In the genomic region with DNA sequence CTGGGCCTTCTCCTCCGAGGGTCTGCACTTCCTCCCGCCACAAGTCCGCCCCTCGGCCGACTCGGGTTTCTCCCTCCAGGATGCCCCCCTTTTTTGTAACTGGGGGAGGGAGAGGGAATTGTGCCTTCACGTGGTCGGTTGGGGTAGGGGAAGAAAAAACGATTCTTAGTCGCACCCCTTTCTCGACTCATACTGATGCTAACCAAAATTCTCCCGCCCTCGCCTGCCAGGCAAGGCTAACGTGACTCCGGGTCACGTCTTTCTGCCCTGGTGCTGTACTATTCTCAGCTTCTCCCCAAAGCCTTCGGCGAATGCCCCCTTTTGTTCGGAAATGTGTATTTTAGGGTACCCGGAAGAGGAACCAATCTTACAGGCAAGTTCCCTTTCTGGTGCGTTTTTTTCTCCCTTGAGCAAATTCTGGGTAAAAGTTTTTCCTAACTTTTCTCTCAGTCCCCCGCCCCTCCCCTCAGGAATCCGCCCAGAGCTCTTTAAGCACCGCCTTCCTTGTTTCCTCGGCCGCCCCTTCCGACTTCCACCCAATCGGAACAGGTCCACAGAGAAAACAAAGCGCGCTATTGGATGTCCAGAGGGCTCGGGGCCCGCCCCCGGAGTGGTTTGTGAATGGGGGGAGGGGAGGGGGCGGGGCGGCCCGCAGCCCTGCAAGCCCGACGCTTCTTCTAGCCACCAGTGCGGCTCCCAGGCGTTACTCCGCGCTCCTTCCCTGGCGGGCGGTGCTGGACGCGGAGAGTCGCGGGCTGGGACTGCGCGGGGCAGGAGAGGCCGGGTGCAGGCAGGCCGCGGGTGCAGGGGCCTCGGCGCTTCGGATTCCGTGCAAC, we compare ENCODE assay signal across 8 mouse cellular contexts. TPM values are rescaled to one million over a fixed set of nuclear protein-coding genes. Genes with fewer than 3 reads are reported as not detected.
DNase-seq lines count a peak whose midpoint lies in the region; ATAC-seq lines count a peak whose summit lies in the region.

No protein-coding gene starts in this region.

- peaks cover 38% of the 10 kb centered on the region for H3K79me2 ChIP-seq in macrophage (ENCODE audit: inconsistent target)

- DNase-seq in R1 (ENCODE audit: low read depth, low spot score): peak; percentile 99
- peak; percentile 93 to 95 for DNase-seq in cerebellum, postnatal 25 days
- DNase-seq in frontal cortex, postnatal 36 days (ENCODE audit: low spot score in 2 of 2): peak; percentile 70 to 75
- peak; percentile 65 to 77 for DNase-seq in left cerebral cortex, adult 18-20 months (ENCODE audit: low spot score in 2 of 2)
- peak; percentile 84 for DNase-seq in right cerebral cortex, adult 18-20 months
- DNase-seq in urinary bladder, postnatal 10 days (ENCODE audit: low spot score): peak; percentile 74

- peaks cover 17% of the 10 kb centered on the region for H3K4me1 ChIP-seq in hindbrain, embryonic 16.5 days (ENCODE audit: control insufficient read depth, insufficient read depth, low read depth, low read length)

- H3K9me3 ChIP-seq in hindbrain, embryonic 16.5 days (ENCODE audit: control insufficient read depth, low read length): no peaks in the 10 kb centered on the region

- no peaks in the 10 kb centered on the region for H3K36me3 ChIP-seq in hindbrain, embryonic 16.5 days (ENCODE audit: control insufficient read depth, insufficient read depth, low read length)
- peaks cover 6% of the 10 kb centered on the region; the same call in 1 of the 2 replicates for H3K36me3 ChIP-seq in macrophage (ENCODE audit: inconsistent target)

- ATAC-seq in hindbrain, embryonic 16.5 days: peak; percentile 93

- H3K27me3 ChIP-seq in hindbrain, embryonic 16.5 days (replicated peaks; ENCODE audit: control insufficient read depth, insufficient read depth, low read length): peaks cover 2% of the 10 kb centered on the region; the same call in 1 of the 2 replicates

- H3K27ac ChIP-seq in hindbrain, embryonic 16.5 days (ENCODE audit: low read depth, low read length): peak overlapping the region; percentile 73
- peak overlapping the region; percentile 94 for H3K27ac ChIP-seq in macrophage

- H3K9ac ChIP-seq in hindbrain, embryonic 16.5 days (ENCODE audit: low read depth, low read length): peak overlapping the region; percentile 71

- H3K4me2 ChIP-seq in hindbrain, embryonic 16.5 days (ENCODE audit: low read length): peak overlapping the region; percentile 92

- under 1% methylated on average over 57 of the region's 57 CpGs for WGBS in hindbrain, embryonic 16.5 days
- 1% methylated on average over 56 of the region's 57 CpGs for WGBS in macrophage (ENCODE audit: missing documents)

- peak overlapping the region; percentile 48 for H3K4me3 ChIP-seq in hindbrain, embryonic 16.5 days (ENCODE audit: low read length)
- H3K4me3 ChIP-seq in macrophage (ENCODE audit: inconsistent target): peak overlapping the region; percentile 34

RNA-seq across cellular contexts. Expression of a gene that starts 0.6 kb away (rescaled TPM):
- polyA plus RNA-seq in hindbrain, embryonic 16.5 days (2015; fragmentation: Nextera tagmentation; extraction: Ambion mirVana): 1.9 and 2.7 TPM in 2 replicates
- 1 to 10 TPM; 7.3 to 8.1 TPM for total RNA-seq in left cerebral cortex, adult 18-20 months (2021)
- 10 to 100 TPM in 11 of 26 experiments, 1 to 10 TPM in 15; 3.2 to 47.8 (median 9.5) TPM for total RNA-seq in macrophage (2018; cell fraction: chromatin; rRNA removed)
- 10 to 100 TPM in 21 of 26 experiments, 1 to 10 TPM in 5; 7.5 to 50.3 (median 11.1) TPM for total RNA-seq in macrophage (2018; cell fraction: cytosol; rRNA removed)
- 10 to 100 TPM; 12.1 to 74.1 (median 22.2) TPM for total RNA-seq in macrophage (2018; cell fraction: nucleus; rRNA removed)
- polyA plus RNA-seq in macrophage (2018): 7.0 to 17.2 TPM (median 14.8 TPM) in 3 replicates

RNA-seq across cellular contexts. Expression of a gene that starts 34.4 kb away (rescaled TPM):
- polyA plus RNA-seq in hindbrain, embryonic 16.5 days (2015; fragmentation: Nextera tagmentation; extraction: Ambion mirVana): 11.3 and 11.5 TPM in 2 replicates
- 10 to 100 TPM; 13.0 to 13.9 TPM for total RNA-seq in left cerebral cortex, adult 18-20 months (2021)
- not detected for total RNA-seq in macrophage (2018; cell fraction: chromatin; rRNA removed)
- under 1 TPM in 1 of 26 experiments, not detected in 25; 0.19 TPM for total RNA-seq in macrophage (2018; cell fraction: cytosol; rRNA removed)
- not detected for total RNA-seq in macrophage (2018; cell fraction: nucleus; rRNA removed)
- not detected in 3 replicates for polyA plus RNA-seq in macrophage (2018)

Comparison
In these comparisons a context has a peak if more than half of its experiments do, and no peak if none do; other contexts are left out.
1. Peak in every context shown above with its lines: DNase-seq, ATAC-seq, H3K4me3 ChIP-seq and H3K27ac ChIP-seq.
2. RNA of a gene that starts 34.4 kb away (polyA plus RNA-seq): 11.3 to 11.5 TPM in hindbrain, embryonic 16.5 days; not detected in macrophage; every median in the first group is over 10 times any median in the second.